Mouse (Mus musculus): Measurements from ENCODE around the gene Cd5. TPM values are rescaled to one million over a fixed set of nuclear protein-coding genes. Genes with fewer than 3 reads are reported as not detected.
A peak's percentile ranks its signal among the peaks of the same experiment; 100 is the strongest.

The Cd5 gene
- polyA plus RNA-seq, 2 experiments from 2014 or later: 449 to 646 TPM

DNA sequence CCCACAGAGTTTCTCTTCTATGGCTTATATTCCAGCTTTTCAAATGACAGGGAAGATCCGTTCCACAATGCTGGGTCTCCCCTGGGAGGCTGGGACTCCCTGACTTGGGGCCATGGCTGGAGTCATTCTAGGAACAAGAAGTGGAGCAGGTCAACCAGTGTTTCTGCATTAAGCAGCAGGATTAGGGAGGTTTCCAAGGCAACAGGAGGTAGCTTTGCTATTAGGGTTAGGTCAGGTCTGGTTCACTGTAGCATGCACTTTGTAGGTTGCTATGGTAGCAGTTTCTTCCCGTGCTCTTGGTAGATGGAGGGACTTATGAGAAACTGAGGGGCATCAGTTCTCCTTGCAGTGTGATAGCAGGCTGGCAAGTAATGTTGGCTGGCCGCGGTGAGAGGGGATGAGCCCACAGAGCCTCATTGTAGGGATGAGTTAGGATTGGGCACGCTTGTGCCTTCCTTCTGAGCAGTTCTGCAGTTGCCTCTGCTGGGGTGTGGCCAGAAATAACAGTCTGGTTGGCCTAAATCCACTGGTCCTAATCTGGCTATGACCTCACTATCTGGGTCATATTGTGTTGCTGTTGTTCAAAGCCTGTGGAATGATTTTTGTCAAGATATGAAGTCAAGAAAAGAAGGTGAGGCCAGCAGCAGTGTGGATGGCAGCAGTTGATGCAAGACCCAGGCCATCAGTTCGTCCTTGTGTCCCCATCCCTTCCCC, 37.6 kb downstream of the Cd5 start:
- no peak for ATAC-seq

DNA sequence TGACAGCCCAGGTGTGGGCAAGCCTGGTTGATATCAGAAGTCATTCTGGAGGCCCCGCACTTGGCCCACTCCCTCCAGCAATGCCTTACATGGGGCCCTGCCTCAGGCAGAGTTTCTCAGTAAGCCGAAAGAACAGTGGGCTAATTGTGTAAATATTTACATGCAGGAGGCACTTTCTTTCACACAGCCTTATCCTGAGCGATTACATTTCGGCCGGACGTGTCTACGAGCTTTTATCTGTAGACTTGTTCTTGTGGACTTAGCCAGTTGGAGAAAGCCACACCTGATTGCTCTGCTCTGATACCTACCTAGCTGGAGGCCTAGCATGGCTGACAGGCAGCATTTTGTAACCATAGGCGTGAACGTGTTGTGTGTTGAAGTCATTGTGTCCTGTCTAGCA, 39.0 kb downstream of the Cd5 start:
- no peak for ATAC-seq

DNA sequence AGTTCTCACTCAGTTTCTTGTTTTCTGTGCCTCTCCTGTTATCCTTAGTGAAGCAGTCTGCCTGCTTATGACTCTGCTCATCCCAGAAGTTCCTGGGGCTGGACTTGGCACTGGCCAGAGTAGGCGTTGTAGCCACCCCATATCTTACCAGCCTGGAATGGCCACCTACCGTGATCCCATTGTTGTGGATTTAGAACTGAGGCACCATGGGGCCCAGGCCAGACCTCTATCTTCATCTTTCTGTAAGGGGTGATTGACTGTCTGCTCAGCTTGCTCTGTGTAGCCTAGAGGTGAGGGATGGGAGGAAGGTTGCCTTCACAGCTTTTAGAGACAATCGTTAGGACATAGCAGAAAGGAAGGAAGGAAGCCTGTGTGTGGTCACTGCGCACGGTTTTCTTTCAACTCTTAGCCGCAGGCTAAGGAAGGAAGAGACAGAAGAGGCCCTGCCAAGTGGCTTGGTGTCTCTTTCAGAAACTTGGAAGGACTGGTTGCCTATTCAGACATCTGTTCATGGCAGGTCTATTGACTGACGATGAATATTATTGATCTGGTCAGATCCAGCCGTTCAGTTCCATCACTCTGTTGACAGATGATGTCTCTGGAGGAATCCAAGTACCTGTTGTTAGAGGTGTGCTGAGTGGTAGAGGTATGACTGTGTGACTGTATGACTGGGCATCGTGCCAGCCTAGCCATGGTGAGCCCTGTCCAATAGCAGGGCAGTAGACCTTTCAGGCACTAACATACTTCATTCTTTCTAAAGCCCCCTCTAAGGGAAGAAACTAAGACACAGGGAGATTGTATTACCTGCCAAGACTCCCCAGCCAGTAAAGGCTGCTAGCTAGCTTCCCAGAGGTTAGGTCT, 40.4 kb downstream of the Cd5 start:
- no peak for ATAC-seq

DNA sequence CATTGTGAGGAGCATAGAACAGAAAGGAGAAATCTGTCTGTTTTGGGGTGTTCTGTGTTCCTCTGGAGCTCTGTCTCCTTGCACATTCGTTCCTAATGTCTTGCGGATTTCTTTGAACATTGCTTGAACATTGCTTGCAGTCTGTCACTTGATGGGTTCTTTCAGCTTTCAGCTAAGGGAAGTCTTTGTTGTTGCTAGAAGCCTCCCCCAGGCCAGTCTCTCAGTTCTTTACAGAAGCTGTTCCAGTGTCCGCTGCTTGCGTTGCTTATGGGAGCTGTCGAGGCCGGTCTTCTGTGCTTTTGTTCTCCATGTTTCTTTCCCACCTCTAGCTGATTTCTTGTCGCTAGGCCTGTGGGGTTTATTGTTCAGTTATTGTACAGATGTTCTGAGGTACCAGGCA, 43.0 kb downstream of the Cd5 start:
- ATAC-seq: no peak

DNA sequence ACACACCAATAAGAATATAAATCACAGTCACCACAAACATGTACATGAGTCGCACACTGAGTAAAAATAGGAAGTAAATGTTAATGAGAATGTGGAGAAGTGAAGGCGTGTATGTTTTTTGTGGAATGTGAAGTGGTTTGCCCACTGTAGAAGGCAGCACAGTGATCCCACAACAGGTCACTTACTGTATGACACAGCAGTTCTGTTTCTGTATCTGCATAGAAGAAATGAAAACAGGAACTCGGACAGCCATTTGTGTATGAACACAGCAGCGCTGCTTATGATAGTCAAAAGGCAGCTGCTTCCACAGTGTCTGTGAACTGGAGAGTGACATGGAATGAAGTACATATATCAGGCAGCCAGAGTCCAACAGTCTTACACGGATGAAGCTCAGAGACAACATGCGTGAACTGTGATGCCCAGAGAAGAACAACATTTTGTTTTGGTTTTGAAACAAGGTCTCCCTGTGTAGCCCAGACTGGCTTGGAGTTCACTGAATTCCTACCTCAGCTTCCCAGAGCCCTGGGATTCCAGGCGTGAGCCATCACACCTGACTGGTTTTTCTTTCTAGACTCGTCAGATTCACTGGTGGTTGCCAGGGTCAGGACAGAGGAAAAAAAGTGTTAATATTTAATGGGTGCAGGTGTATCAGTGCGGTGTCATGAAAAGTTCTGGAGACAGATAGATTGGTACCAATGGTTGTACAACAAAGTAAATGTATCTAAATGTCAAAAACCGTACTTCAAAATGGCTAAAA, 44.7 kb downstream of the Cd5 start:
- ATAC-seq: no peak

DNA sequence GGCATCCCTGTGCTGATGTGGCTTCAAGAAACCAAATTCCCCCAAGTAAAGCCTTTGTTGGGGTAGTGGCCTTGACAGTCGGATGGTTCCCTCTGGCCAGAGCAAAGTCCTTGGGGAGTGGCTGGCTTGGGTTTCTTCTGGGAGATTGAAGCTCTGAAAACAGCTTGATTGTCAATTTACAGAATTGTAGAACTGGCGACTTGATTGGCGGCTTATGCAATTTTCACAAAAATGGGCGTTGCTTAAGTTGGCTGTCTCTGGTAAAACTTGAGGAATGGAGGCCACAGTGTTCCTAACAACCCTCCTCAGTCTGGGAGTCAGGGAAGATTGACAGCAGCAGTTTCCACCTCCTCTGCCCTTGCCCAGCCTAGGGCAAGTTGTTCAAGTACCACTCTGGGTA, 46.4 kb downstream of the Cd5 start:
- no peak for ATAC-seq

DNA sequence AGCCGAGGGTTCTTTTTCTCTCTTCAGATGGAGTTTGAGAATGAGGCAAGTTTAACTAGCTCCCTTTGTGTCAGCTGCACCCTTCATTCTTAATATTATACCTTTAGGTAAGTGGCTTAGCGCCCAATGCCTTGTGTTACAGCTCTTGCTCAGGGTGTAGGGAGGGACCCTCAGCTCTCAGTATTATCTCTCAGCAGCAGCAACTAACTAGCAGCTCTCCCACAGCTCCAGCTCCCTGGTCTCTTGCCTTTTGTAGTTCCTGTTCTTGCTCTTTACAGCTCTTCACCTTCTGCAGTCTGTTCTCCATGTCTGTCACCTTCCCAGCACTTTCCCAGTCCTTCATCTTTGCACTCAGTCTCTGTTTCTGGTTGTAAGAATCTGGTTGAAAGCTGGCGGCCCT, 47.1 kb downstream of the Cd5 start:
- no peak for ATAC-seq

DNA sequence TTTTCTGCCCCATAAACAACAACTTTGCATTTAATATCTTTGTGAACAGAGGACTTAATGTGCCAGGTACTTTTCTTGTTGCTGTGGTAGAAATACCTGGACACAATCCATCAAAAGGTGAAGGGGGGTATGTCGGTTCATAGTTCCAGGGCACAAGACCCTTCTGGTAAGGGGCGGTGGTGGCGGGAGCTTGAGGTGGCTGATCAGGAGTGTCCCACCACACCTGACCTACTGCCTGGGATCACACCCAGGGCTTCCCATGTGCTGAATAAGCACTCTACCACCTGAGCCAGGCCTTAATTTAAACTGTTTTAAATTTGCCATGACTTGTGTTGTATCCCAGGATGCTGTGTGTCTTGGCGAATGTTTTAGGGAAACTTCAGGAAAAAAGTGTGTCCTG, 47.7 kb downstream of the Cd5 start:
- no peak for ATAC-seq

DNA sequence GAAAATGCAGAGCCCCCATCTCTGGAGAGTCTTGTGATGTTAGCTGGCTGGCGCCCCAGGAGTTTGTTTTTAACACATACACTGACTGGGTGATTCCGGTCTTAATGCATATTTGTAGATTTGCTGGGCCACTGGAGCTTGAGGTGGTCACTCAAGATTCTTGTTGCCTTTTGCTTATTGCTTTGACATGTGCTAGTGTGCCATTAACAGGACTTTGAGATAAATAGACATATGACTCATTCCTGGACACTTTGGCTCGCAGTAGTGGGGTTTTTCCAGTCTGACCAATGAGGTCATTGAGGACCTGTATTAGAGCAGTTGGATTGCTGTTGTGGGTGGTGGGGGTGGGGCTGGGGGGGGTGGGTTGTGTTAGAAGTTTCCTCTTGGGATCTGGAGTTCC, 48.5 kb downstream of the Cd5 start:
- ATAC-seq: no peak

DNA sequence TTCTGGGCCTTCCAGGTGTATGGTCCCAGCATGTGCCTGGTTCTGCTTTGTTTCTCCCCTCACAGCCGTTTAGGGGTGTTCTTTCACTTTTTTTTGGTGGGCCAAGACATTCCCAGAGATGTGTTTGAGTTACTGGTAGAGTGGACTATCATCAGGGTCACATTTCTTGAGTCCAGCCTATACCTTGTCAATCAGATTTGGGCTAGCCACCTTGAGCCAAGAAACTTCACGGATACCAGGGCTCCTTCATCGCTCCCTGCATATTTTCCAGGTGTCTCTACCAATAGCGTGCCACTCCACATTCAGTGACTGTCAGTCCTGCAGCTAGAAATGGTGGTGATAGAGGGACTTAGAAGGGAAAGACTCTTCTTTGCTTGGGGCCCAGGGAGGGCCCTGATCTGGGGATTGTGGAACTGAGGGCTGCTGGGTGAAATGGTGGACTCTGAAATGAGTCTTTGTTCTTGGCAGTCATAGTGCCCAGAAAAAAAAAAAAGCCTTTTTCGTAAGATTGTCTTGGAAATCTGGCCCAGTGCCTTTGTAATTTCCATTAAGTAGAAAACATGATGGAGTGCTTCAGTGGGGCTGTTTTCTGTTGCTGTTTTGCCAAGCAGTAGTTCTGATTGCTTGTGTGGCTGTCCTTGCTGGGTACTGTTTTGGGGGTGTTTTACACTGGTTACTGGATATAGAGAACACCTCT, 49.2 kb downstream of the Cd5 start:
- no peak for ATAC-seq

DNA sequence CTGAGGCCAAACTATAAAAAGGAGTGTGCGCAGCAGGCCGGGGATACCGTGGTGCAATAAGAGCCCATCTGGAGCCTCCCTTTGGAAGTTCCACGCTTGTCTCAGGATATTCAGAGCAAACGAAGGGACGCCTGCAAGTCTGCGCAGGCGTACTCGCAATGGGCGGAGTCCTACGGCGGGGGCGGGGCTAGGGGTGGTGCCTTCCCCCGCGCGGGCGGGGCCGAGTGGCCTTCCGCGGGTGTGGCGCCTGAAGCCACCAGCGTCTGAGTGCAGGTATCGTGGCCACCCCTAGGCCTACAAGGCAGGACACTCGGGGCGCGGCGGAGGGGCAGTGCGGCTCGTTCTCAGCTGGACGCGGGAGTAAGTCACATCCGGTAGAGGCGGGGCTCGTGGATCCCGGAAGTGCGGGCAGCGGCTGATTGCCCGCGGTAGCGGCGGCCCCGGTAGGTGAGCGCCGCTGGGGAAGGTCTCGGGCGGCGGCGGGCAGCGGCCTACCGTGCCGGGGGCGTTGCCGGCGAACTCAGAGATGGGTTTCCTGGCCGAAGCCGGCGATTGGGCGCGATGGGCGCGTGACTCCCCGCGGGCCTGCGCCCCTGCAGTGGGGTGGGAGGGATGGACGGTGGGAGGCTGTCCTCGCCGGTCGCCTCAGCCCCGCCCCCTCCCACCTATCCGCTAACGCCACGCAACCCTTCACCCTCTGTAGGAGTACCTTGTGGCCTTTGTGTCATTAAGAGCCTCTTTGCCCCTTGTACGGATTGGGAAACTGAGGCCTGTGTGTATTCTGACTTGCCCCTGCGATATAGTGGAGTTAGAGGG, 50.1 kb downstream of the Cd5 start, which contains the start of gene Vps37c:
Vps37c (plus strand) TSS at position 199 of the 816 bp plus-strand sequence.
- ATAC-seq: peak; percentile 79

DNA sequence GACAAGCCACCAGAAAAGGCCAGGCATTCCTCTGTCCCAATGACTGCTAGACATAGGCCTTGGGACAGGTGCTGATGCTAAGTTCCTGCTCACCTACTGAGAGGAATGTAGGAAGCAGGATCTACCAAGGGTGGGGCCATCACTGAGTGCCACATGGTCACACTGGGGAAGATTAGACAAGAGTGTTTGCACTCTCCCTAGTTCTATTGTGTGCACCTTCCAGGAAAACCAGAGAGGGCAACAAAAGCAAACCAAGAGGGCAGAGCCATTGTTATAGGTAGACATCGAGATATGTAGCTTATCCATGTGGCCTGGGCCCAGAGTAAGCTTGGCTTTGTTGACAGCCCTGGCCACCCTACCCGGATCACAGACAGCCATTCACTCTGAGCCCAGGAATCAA, 53.1 kb downstream of the Cd5 start:
- no peak for ATAC-seq

DNA sequence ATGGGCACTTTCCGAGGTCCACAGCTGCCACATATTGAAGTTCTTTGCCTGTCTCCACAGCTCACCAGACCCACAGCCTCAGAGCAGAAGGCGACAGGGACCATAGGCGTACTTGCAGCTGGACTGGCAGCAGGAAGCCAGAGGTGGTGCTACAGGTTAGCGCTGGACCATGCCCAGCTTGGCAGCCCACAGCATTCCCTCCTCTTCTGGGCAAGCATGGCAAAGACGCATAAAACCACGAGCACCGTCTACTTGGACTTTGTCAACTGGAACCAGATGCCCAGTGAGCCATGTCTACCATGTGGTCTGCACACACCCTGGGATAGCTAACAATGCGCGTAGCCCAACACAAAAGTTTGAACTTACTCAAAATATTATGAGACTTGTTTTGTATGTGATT, 53.7 kb downstream of the Cd5 start:
- no peak for ATAC-seq

DNA sequence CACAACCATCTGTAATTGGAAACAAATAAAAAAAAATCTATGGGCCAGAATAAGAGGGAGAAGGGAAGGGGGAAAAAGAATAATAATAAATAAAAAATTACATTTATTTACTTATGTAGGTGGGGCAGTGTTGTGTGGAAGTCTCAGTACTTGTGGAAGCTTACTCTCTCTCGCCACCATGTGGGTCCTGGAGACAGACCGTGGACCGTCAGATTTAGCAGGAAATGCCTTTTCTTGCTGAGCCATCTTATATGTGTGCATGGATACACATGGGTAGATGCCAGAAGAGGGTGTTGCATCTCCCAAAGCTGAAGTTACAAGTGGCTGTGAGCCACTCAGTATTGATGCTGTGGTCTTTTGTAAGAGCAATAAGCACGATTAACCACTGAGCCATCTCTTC, 57.2 kb downstream of the Cd5 start:
- ATAC-seq: no peak

DNA sequence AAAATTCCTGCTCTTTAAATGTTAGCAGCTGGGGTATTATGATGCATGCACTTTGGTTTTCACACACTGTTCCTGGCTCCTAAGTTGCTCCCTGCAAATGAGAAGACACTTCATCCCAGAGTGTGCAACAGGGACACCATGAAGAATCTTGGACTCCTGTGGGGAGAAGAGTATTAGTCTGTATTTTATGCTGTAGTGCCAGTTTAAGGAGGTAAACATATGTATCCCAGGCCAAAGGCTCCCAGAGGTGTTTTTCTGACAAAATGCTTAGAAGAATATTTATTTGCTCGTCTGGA, 60.1 kb downstream of the Cd5 start:
- no peak for ATAC-seq

DNA sequence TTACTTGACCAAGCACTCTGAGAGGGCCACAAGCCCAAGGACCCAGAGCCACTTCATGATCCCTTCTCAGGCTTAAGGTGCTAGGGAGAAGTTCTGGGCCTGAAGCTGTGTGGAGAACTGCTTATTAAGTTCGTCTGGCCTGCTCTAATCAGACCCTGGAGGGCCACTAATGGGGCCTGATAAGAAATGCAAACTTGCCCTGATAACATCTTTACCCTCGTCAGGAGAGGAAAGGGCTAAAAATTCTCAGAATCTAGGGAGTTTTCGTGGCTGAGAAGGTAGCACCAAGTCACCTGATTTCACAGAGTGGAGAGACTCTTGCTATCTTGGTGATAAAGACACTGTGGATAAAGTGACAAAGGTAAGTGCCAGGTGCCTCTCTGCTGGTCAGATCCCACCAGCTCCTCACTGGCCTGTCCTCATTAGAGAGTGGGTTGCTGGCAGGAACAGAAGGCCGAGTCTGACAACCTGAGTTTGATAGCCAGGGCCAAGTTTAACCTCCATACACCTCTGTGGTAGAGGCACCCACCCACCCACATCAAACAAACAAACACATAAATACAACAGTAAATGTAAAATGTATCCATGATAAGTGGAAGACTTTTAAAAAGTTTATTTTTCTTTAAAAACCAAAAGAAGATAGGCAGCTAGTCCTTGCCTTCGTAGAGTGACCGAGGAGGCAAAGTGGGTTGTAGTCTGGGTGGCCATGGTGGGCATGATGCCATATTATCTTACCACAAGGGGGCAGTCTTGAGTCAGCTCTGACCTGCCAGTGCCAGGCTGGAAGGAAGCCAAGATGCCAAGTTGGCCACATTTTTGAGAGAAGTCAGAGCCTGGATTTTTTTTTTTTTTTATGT, 60.7 kb downstream of the Cd5 start, which contains the start of gene Pga5:
Pga5 (minus strand) TSS at position 157 of the 857 bp plus-strand sequence.
- ATAC-seq: peak; percentile 41

DNA sequence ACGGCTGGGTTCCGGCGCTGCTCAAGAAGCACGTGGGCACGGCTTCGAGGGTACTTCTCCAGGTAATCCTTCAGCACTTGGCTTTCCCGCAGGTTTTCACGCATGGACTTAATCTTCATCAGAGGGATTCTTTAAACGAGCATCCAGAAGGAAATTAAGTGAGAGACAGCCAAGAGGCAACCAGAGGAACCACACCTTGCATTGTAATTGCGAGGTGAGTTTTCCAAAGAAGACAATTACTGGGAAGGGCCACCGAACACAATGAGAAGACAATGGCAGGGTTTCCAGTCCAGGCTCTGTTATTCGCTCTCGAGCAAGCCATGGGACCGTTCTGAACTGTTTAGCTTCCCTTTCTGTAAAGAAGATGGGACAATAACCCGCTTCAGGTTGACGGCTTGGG, 62.1 kb downstream of the Cd5 start:
- ATAC-seq: no peak

DNA sequence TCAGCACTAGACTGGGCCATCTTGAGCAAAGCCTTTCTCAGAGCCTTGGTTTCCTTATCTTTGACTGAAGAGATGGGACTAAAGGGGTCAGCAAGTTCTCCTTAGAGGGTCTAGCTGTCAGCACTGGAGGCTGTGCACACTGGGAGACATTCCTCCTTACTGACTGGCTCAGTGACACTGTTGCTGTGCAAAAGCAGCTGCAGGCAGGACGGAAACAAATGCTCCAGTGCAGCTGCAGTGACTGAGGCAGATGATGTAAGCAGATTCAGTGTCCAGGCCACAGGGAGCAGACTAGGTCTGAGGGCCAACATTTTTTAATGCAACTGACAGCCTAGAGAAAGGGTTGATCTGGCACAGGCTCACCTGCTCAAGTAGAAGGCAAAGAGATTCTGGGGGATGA, 65.5 kb downstream of the Cd5 start:
- ATAC-seq: no peak

DNA sequence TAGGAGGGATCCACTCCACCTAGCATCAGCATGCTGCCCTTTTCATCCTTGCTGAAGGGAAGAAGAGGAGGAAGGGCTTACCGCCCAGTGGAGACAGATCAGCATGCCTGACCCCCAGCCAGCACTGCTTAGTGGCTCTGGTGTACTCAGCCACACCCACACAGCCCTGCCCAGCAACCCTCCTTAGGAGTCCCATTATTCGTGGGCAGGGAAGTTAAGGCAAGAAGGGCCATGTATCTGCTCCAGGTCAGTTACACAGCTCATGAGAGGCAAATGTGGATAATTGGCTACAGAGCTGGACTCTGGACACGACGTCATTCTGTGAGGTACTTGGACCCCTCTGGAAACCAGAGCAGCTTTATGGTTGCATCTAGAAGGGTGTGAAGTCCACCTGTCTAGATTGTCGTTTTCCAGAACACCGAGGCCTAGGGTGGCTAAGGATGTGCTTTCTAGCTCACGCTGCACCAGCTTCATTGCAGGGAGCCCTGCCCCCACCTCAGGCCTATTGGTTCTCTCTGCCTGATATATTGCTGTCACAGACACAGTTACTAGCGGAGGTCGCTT, 66.9 kb downstream of the Cd5 start:
- no peak for ATAC-seq

DNA sequence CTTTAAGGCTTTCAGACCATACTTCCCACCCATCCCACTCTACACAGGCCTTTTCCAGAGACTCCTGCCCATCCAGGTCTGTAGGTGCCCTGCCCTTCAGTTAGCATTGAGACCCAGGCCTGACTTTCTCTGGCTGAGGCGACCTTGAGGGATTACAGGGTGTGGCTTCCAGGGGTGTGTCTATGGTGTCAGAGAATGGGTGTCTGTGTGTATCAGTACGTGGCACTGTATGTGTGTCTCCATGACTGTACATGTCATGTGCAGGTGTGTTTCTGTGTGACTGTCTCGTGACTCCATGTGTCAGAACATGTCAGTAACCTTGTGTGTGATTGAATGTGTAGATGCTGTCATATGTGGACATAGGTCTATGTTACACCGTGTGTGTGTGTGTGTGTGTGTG, 67.5 kb downstream of the Cd5 start:
- no peak for ATAC-seq
